Mouse (Mus musculus): ENCODE results near the gene Ckm.

Ckm gene

DNA sequence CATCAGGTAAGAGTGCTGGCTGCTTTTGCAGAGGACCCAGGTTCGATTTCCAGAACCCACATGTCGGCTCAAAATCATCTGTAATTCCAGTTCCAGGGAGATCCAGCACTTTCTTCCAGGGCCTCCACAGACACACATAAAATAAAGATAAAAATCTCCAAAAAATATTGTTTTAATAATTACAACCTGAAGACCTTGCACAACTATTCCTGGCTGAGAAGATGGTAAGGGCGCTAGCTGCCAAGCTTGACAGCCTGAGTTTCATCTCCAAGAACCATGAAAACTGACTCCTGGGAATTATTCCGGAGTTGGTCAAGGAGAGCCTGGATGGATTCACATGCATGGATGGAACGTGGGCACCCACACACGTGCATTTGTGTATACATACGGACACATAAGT is at the start of gene Ckm:
Gene Ckm, plus strand, starts transcription at position 301 of the 400 bp plus-strand sequence.
- no peak for DNase-seq

DNA sequence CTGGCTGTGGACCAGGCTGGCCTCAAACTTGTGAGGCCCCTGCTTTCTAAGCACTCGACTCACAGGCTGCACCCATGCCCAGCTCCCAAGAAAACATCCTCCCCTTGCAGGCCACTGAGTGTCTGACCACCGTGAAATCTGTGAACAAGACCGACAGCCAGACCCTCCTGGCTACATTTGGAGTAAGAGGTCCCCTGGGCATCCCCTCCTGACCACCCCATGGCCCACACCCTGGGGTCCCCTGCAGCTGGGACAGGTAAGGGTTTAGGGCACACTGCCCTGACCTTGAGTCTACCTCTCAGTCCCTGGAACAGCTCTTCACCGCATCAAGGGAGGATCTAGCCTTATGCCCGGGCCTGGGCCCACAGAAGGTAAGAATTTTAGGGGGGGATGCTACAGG is 49.6 kb upstream of the Ckm start:
- no peak for DNase-seq

DNA sequence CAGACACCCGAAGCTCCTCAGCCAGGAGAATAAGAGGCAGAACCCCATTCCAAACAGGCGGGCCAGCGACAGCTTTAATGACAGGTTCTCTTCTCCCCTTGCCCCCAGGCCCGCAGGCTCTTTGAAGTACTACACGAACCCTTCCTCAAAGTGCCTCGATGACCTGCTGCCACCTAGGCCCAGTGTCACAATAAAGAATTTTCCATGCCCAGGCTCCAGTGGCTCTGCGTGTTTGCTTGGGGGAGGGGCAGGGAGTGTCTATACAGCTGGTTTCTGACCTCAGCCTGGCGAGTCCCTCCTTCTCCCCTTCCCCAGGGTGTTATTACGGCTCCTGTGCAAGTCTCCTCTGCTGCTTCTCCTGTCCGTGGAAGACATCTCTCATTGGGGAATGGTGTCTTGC is 48.3 kb upstream of the Ckm start:
- DNase-seq: no peak

DNA sequence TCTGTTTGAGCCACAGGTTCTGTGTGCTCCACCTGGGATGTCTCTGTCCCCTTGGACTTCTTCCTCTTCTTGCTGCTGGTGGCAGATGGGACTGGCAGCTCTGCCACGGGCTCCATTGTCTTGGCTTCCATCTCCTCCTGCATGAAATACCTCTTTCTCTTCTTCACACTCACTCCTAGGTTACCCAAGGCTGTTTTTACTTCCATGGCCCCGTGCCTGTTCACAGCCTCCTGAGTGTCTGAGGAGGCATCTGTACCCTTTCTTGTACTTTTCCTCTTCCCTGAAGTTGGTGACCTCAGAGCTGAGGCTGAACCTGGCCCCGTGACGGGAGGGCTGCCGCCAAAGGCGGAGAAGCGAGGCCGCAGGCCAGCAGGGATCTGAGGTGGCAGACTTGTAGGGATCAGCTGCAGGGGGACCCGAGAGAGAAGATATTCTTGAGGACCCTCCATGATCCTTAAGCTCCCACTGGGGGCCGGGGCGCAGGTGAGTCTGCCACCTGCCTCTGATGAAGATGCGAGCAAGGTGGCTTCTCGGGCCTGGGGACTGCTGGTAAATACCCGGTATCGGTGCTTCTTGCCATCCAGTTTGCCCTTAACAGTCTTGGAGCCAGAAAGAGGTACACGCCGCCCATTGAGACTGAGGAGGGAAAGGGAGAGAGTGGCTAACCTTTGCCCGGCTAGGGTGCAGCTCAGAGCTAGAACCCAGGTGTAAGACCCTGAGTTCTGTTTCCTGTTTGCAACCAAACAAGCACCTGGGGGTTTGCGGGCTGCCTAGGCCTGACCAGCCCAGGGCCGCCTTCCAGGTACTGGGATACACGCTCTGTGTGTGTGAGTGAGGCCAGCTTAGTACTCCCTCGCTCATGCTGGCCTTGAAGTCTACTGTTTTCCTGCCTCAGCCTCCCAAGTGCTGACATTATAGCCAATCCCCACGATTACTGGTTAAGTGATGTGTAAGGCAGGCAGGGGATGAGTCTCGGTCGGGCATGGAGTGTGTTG is 46.9 kb upstream of the Ckm start:
- DNase-seq: no peak

DNA sequence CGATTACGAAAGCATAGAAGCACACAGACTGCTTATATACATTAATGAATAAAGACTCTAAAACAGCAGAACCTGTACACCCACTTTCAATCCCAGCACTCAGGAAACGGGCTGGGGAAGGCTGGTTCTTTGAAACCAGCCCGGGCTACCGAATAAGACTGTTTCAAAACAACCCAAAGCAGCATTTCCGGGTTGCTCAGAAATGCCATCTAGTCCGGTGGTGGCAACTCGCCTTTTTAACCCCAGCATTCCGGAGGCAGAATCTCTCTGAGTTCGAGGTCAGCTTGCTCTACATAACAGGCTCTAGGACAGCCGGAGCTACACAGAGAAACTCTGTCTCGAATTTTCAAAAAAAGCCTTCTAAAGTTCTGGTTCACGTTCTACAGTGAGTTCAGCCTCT is 45.9 kb upstream of the Ckm start:
- DNase-seq: no peak

DNA sequence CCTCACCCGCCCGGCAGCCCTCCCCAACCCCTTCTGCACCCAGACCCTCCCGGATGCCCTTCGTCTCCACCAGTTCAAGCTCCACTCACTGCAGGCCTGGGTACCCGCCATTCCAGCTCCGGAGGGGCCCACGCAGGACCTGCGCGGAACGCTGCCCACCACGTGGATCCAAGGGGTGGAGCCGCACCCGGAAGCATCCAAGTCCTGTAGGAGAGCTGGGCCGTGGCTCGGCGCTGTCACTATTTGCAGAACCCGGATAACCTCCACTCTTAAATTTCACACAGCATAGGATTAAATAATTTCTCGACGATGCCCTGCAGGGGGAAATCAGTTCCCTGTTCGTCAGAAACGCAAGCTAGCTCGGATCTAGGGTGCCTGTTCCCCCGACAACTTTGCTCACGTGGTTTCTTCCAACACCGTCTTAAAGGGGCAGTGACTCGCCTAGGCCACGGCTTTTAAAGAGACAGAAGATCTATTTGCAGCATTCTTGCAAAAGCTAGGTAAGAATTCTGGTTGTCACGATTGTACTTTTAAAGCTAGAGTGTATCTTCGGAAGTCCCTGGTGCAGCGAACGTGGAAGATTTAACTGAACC is 45.2 kb upstream of the Ckm start, which contains the start of the genes Cd3eap and Ppp1r13l:
Gene Cd3eap, minus strand, starts transcription at position 185 of the 593 bp plus-strand sequence.
Gene Ppp1r13l, plus strand, starts transcription at position 451 of the 593 bp plus-strand sequence.
- peak; percentile 91 for DNase-seq

DNA sequence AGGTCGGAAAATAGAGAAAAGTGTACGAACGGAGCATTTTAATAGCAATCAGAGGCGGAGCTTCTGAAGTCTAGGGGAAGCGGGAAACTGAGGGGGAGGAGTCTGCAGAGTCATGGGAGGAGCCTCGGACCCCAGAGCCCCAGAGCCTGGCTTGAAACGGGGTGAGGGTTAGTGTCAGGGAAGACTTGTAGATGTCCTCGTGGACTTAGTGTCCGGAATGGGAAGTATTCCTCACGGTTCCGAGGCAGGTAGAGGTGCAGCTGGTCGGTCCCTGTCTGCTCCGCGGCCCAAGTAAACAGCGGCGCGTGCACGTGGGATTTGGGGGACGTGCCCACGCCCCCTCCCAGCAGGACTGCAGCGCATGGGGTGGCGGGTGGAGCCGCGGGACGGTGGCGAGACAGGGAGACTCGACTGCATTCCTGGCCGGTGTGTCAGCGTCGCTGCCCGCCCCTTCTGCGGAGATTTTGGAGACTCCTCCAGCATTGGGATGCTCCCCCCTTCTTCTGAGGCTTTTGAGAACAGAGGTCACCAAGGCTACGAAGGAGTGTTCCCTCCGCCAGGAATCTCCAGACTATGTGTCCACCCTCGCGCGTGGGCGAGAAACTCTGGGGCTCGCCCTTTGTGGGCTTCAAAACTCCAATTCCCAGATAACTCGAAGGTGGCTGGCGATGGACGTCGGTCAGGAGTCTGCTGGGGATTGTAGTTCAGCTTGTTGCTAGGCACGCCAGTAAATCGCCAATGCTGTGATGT is 44.5 kb upstream of the Ckm start:
- peak; percentile 73 to 74 for DNase-seq

DNA sequence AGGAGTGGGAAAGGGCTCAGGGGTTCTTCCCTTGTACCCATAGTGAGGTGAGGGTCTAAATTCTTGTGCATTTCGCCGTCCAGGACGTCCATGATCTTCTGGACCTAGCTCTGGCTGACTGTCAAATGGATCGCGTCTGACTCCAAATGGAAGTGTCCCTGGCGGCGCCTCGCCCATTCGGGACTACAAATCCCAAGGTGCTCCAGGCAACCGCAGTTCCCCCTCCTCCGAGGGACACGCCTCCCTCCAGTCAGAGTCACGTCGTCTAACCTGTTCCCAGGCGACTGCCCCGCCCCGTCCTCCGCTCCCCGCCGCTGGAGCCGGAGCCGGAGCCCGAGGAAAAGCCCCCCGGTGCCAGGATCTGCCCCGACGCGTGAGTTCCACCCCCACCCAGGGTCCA is 43.6 kb upstream of the Ckm start:
- peak; percentile 46 to 57 for DNase-seq

DNA sequence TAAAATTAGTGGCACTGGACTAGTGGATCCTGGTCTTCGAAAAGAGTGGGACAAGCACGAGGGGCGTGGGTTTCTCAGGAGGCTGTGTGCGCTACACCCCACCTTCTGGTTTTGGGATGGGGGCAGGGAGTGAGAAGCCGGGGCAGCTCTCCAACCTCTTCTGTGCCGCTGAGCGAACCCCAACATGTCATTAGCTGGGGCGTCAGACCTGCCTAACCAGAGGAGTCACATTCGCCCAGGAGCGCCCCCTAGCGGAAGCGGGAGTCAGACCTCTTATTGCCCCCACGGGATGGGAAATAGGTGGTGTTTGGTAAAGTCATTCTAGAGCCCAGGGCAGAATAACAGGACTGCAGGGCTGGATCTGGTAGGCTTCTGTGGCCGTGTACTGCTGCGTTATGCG is 42.9 kb upstream of the Ckm start:
- DNase-seq: peak; percentile 93

DNA sequence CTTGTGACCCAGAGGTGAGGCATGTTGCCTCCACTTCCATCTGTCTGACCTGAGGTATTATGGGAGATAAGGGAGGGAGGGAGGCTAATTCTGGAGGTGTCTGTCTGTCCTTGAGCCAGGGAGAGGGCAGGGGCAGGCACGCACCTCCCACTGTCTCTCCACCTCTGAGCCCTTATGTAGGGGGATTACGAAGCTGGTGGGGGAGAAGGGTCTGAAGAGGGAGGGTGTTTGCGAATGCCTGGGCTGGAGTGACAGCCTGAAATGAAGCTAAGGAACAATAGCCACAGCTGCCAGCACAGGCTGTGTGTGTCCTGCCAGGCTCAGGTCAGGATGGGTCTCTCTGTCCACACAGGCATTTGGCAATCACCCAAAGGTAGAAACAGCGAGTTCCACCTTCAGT is 42.3 kb upstream of the Ckm start:
- DNase-seq: no peak

DNA sequence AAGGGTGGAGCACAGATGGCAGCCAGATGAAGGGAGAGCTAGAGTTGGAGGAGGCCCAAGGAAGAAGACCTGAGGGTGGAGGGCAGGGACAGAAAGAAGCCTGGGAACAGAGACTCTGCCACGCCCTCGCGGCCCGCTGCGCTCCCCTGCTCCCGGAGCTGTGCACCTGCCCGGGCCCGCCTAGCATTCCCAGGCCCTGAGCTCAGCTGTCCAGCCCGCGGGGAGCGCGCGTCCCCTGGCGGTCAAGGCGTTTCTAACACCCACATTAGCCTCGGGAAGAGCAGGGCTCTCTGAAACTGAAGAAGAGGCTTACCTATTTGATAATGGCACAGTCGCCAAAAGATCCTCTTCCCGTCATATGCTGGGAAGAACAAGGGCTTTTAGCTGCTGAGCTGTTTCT is 40.7 kb upstream of the Ckm start:
- peak; percentile 83 to 84 for DNase-seq

DNA sequence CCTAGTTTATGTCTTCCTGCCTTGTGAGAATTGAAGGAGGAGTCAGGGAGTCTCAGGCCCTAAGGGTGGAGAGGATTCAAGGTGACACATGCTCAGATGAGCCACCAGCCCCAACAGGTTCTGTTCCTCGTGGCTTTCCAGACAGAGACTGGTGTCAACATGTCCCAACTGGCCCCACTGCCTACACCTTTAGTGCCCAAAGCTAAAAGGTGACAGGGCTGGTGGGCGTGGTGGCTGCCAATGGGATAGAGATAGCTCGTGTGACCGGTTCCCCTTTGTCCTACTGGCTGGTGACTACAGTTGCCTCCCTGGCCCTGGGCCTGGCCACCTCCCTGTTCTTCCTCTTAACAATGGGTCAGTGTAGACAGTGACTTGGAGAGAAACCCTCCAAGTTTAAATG is 39.2 kb upstream of the Ckm start:
- no peak for DNase-seq

DNA sequence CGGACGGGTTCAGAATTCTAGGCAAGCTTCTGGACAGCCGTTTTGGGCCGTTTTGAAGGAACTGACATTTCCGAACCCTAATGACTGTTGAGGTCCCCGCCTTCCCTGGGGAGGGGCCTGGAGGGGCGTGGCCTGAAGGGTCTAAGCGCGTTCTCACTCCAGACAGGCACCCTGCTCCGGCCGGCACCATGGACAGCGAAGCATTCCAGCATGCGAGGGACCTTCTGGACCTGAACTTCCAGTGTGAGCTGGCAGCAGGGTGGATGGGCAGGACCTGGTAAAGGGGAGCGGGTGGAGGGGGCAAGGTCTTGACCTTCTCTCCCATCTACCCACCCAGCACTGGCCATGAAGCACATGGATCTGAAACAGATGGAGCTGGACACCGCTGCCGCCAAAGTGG is 36.2 kb upstream of the Ckm start:
- no peak for DNase-seq

DNA sequence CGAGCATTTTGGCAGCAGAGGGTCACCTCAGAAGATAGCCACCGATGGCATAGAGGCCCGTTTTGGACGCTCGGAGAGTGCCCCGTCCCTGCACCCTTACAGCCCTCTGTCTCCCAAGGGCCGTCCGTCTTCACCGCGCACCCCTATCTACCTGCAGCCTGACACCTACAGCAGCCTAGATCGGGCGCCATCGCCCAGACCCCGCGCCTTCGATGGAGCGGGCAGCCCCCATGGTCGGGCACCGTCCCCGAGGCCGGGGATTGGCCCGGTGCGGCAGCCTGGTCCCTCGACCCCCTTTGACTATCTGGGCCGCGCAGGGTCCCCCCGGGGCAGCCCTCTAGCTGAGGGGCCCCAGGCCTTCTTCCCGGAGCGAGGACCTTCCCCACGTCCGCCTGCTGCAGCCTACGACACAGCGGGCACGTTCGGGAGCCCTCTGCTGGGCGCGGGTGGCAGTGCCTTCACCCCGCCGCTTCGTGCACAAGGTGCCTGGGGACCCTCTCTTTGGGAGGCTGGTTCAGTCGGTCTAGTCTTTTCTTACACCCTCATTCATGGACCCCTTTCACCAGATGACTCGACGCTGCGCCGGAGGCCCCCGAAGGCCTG is 34.7 kb upstream of the Ckm start:
- DNase-seq: peak; percentile 80 to 81

DNA sequence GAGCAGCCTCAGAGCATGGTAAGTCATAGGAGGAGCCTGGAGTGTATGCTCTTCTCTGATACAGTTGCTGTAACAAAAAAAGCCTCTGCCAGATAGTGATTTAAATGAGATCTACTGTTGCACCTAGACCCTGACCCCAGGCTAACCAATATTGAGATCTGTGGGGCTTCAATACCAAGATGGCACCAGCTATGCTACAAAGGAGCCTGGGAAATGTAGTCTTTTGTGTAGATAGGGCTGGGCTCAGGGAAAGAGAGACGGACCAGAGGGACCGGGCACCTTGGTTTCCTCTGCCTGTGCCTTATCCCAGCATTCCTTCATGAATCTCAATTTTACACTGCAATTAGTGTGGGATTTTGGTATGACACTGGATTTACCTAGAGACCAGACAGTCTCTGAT is 31.2 kb upstream of the Ckm start:
- DNase-seq: no peak

DNA sequence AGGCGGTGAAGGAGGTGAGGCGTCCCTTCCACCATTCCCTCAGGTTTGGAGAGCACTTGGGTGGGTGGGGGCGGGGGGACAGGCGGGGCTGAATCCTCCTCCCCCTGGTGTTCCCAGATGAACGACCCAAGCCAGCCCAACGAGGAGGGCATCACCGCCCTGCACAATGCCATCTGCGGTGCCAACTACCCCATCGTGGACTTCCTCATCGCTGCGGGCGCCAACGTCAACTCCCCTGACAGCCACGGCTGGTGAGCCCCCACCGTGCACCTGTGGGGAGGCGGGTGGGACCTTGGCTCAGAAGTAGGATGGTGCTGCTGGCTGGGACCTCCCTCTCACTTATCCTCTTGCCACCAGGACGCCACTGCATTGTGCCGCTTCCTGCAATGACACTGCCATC is 29.2 kb upstream of the Ckm start:
- no peak for DNase-seq

DNA sequence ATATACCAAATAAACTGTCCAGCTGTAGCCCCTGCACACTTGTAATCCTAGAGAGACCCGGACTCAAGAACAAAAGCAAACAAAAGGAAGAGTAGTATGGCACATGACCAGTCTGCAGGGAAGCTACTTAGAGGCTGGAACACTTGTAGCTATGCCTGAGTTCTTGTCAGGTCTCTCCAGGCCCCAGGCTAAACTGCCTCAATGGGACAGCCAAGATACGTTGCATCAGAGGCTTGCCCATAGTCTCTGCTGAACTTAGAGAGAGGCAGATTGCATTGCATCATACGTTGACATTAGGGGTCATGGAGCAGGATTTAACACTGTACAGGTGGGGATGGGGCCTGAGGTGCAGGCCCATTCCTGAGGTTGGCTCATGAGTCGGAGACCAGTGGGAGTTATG is 28.6 kb upstream of the Ckm start:
- DNase-seq: no peak

DNA sequence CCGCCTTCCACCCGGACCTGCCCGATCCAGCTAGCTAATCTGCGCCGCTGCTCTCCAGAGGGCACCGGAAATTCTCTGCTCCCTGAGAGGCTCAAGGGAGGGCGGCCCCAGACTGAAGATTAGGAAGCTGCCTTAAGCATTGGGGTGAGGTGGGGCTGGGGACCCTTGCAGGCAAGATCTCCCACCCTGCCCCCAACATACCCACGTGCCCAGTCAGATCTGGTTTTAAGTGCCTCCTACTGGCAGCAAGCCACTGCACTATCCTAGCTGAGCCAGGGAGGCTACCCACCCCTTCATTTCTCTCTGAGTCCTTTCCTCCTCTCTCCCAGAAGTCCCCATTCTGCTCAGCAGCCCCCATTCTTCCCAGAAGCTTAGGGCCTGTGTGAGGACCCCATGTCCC is 26.5 kb upstream of the Ckm start:
- DNase-seq: no peak

DNA sequence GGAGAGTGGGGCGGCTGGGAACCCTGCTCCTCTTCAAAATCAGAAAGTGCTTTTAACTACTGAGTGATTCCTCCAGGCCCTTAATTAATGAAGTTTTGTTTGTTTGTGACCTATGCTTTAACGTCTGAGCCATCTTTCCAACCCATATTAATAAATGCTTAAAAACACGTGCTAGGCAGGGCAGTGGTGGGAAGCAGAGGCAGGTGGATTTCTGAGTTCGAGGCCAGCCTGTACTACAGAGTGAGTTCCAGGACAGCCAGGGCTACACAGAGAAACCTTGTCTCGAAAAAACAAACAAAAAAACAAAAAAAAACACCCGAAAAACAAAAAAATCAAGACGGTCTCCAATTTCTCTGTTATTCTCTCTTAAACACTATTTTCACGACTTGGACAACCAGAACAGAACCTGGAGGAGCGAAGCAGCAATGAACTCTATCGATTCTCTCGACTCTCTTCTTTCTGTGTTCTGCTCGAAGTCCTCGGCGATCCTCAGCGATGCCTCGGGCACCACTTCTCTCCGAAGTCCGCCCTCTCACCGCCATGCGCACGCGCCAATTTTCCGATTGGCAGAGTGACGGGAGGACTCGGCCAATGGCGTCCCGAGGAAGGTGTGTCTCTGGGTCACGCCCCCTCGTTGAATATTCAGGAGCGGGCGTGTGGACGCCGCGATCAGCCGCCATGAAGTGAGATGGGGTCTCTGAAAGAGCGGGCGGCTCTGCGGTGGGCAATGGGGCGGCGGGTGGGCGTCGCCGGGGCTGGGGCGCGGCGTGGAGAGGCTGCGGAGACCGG is 23.0 kb upstream of the Ckm start, which contains the start of gene Ercc2:
Gene Ercc2, plus strand, starts transcription at position 634 of the 789 bp plus-strand sequence.
- peak; percentile 98 for DNase-seq

DNA sequence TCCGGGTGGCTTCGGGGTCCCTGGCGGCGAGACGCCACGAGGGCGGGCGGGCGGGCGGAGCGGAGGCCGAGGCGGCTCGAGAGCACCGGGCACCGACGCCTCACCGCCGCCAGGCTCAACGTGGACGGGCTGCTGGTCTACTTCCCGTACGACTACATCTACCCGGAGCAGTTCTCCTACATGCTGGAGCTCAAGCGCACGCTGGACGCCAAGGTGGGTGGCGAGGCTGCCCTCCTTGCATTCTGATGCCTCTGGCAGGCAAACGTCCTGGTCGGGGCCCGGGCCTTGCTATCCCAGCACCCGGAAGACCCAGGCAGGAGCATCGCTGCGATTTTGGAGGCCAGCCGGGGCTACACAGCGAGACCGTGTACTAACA is 22.4 kb upstream of the Ckm start:
- DNase-seq: peak in 1 of 2 experiments; percentile 48

DNA sequence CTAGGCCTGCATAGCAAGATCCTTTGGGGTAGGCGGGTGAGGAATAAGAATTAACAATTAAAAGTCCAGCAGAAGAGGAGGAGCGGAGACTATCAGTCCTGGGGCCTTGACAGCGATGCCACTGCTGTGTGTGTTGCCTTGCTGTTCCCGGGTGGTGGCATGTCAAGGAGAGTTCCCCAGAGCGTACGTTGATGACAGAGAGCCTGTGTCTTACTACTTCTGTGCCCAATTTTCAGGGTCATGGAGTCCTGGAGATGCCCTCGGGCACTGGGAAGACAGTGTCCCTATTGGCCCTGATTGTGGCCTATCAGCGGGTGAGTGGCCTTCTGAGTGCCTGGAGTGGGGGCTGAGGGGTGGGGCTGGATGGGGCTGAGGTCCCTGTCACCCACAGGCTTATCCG is 20.9 kb upstream of the Ckm start:
- no peak for DNase-seq

Data from B cell, adult 2 months (primary cell).